Mouse (Mus musculus): Measurements from ENCODE around the gene Pgls.

DNA sequence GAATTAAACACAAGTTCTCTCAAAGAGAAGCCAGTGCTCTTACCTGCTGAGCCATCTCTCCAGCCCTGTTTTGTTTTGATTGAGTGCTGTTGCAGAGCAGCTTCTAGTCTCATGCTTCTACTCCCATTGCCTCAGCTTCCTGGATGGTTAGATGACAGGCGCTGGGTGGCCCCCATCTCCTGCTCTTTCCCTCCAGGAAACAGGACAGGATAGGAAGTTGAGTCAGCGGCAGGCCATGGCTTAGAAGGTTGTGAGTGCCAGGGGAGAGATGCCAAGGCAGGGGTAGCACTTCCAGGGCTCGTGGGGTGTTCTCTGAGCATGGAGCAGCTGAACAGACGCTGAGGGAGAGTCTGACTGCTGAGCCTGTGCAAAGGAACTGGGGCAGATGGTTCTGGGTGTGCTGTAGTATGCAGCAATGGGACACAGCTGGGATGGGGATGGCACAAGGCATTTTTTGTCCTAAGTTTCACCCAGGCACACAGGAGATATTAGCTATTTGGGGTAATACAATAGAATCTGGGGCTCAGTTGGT is 14.1 kb upstream of the Pgls start:
- TF ChIP-seq CTCF (IDR thresholded peaks at IDR 0.05; ENCODE audit: borderline replicate concordance, extremely low read depth, insufficient read depth, insufficient read length) (no peak), POLR2A (IDR thresholded peaks at IDR 0.05; ENCODE audit: borderline replicate concordance, extremely low read depth, insufficient read depth, insufficient read length, poor library complexity, severe bottlenecking) (no peak)
